Mouse (Mus musculus) G1E-ER4 (cell line): ENCODE results near the gene Polr1d. TPM values are rescaled to one million over a fixed set of nuclear protein-coding genes. Genes with fewer than 3 reads are reported as not detected.

Experiments
- GATA1 ChIP-seq: IDR thresholded peaks from one replicate; pipeline ENCODE4 v1.8.0; 2012; ENCODE audit warnings: low read length, inconsistent platforms
- polyA plus RNA-seq: library from polyadenylated mRNA; stranded (reverse); fragments of >175 nt; gene quantifications from 2 replicates; pipeline ENCODE4 v1.2.3, GENCODE M21; 2012

The Polr1d gene
- polyA plus RNA-seq, 1 experiment: 160 TPM

DNA sequence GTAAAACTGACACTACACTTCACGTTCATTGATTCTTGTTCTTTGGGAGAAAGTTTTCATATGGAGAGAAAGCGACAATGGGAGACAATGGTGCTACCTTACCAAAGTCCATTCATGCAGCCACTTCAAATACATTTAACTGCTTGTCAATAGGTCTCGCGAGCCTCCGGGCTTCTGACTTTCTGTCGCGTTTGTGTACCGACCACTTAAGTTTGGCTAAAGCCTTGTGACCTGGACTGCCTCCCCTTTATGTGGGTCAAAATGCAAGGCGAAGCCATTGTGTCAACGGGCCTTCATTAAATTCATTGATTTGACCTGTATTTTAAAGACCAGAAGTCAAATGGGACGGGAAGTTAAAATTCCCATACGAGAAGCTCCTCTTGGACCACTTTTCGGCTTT, 59.1 kb downstream of the Polr1d start:
- TF ChIP-seq GATA1: no peak

DNA sequence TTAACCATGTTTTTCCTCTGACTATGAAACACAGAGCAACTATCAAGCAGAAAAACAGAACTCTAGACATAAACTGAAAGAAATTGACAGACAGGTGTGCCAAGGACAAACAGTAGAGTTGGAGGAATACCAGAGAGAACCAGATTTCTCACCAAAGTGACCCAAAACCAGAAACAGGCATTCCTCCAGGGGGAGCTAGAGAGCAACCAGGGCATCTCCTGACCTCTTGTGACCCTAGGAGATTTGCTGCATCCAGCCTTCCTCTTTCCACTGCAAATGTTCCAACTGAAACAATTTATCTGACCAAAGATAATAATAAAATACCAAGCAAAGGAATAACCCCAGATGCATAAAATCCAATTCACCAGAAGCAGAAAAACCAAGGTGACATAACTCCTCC, 70.5 kb downstream of the Polr1d start:
- TF ChIP-seq GATA1: no peak

DNA sequence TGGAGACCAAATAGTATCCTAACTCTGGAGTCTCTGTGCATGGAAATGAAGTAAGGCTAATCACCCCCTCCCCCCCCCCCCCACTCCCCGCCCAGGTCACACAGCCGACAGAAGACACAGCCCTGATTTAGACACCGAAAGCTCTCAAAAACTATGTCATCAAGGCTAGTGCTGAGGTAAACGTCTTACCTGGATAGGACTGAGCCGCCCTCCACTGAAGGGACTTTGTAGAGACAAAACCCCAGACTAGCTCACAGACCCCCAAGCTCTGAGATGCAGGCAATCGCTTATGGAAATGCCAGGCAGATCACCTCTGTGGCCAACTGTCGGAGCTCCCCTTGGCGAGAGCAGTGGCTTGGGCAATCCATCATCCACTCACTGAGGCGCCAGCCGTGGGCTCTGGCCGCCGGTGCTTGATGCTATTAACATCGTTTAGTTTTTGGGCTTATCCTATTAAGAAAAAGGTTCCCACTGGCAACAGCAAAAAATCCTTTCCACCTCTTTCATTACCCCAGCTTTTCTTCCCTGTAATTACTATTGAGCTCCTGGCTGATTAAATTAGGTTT, 78.0 kb downstream of the Polr1d start:
- TF ChIP-seq GATA1: no peak

DNA sequence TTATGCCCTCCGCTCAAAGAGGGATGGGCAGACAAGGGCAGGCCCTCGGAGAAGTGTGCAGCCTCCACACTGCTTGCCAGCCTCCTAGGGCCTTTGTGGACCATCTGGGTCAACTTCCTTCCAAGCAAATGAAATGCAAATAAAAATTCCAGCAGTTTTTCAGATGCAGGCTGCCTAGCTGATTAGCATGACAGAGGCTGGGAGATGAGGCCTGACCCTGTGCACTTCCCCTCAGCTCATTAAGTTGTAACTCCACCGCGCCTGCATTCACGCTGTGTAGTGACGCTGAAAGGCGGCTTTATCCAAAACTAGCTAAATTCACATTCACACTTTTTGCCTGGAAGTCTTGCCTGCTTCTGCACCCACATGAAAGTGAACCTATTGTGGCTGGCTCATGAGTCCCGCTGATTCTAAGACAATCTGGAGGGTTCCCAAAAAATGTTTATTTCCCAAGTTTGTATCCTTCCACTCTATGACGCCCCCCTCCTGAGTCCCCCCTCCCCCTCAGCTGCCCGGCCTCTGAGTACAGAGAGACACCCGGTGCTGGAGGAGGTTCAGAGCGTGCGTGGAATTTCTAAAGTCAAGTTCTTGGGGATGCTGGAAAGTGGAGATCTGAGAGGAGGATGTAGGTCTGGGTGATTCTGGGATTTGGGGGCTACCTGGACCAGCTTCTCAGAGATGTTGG, 78.7 kb downstream of the Polr1d start:
- no peak for TF ChIP-seq GATA1

DNA sequence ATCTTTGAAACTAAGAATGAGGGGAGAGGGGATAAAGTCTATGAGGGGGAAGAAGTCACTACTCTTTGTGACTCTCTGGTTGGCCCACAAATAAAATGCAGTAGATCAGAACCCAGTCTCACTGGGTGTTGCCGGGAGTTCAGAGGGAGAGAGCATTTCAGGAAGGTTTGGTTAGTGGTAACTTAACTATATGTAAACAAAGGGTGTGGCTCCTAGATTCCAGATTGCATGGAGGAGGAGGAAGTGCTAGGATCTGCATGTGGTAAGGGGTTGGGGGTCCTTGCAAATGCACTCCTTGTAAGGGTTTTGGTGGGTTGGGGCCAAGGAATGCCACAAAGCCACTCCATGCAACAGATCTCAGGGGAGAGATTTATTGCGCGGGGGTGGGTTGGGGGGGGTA, 79.5 kb downstream of the Polr1d start:
- no peak for TF ChIP-seq GATA1

DNA sequence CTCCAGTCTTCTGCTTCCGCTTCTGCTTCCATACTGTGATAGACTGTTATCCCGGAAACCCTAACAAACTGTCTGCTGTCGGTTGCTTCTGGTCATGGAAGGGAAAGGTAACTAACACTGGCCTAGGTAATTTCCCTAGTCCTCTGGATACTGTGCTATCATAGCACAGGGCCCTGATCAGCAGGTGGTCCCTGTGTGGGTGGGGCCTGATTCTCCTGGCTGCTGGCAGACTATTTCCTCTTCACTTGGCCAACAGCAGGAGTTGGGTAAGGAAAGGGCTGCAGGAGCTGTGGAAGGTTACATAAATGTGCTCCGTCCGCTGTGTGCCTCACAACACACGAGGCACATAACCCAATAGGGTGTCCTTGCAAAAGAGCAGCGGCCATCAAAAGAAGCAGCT, 80.6 kb downstream of the Polr1d start:
- no peak for TF ChIP-seq GATA1

DNA sequence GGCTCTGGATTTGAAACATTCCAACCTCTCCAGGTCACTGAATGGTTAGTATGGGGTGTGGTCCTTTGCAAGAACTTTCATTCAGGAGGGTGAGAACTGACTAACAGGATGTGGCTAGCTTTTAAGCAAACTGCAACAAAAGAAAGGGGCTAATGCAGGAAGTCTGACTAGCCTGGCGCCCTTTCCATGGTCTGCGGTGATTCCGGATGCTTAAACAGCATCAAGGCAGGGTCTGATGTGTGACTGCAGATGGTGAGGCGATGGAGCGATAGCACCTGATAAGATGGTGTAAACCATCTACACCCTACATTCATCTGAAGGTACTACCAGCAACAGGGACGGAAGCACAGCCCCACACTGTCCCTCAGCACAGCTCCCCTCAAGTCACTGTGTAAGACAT, 82.5 kb downstream of the Polr1d start:
- TF ChIP-seq GATA1: no peak

DNA sequence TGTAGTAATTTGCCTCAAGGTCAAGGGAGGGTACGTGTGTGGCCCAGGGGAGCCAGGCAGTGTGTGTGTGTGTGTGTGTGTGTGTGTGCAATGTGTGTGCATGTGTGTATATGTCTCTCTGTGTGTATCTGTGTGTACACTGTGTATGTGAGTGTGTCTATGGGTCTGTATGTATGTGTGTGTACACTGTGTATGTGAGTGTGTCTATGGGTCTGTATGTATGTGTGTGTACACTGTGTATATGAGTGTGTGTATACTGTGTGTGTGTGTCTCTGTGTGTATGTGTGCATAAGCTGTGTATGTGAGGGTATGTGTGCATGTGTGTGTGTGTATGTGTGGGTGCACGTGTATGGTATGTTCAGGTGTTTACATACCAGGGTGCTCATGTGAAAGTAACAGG, 82.9 kb downstream of the Polr1d start:
- no peak for TF ChIP-seq GATA1

Other genes with a start within 250 kb of the Polr1d start
- gene Rpl21, start 244.2 kb upstream of the Polr1d start, polyA plus RNA-seq: 110 and 341 TPM in 2 replicates
- 37.0 and 44.5 TPM in 2 replicates for gene Rasl11a, start 232.0 kb upstream of the Polr1d start, polyA plus RNA-seq
- 209 and 254 TPM in 2 replicates for gene Gtf3a, start 128.4 kb upstream of the Polr1d start, polyA plus RNA-seq
- 2.2 and 5.5 TPM in 2 replicates for gene Mtif3, start 113.2 kb upstream of the Polr1d start, polyA plus RNA-seq
- gene Lnx2, start 464 bp upstream of the Polr1d start, polyA plus RNA-seq: 14.1 and 17.2 TPM in 2 replicates
- gene Gsx1, start 111.6 kb downstream of the Polr1d start, polyA plus RNA-seq: not detected in 2 replicates
- gene Pdx1, start 192.9 kb downstream of the Polr1d start, polyA plus RNA-seq: not detected in 2 replicates
- gene Cdx2, start 230.2 kb downstream of the Polr1d start, polyA plus RNA-seq: not detected in 2 replicates
- not detected in 2 replicates for gene Urad, start 245.4 kb downstream of the Polr1d start, polyA plus RNA-seq